Mouse (Mus musculus): ENCODE data around the gene Actr3. TPM values are rescaled to one million over a fixed set of nuclear protein-coding genes. Genes with fewer than 3 reads are reported as not detected.
A peak's percentile ranks its signal among the peaks of the same experiment; 100 is the strongest.

Gene Actr3
- polyA plus RNA-seq, 1 experiment from 2014 or later = 266 TPM

GRCm38 (mm10) chr1:125467936-125468335 is 32.4 kb upstream of the Actr3 start:
- no peak for ATAC-seq (ENCODE audit: low FRiP score)
- no peak for DNase-seq (ENCODE audit: low spot score)
- Histone ChIP-seq H3K4me2 (replicated peaks; ENCODE audit: low read depth, low read length) (no peak overlapping the region), H3K36me3 (ENCODE audit: control insufficient read depth, insufficient read depth, low read length) (no peaks in the 10 kb centered on the region), H3K27ac (ENCODE audit: low read depth, low read length) (no peak overlapping the region), H3K27me3 (ENCODE audit: control insufficient read depth, insufficient read depth, low read length) (no peaks in the 10 kb centered on the region), H3K4me3 (ENCODE audit: low read depth, low read length) (no peak overlapping the region), H3K9me3 (ENCODE audit: control insufficient read depth, low read length) (no peaks in the 10 kb centered on the region), H3K9ac (ENCODE audit: low read depth, low read length) (no peak overlapping the region), H3K4me1 (replicated peaks; ENCODE audit: control insufficient read depth, insufficient read depth, low read length) (no peaks in the 10 kb centered on the region)
- 92% methylated on average over 4 of the region's 4 CpGs for WGBS

GRCm38 (mm10) chr1:125466621-125467257 is 31.2 kb upstream of the Actr3 start:
- WGBS = 84% methylated on average over 10 of the region's 10 CpGs
- Histone ChIP-seq H3K9me3 (ENCODE audit: control insufficient read depth, low read length) (no peaks in the 10 kb centered on the region), H3K4me3 (ENCODE audit: low read depth, low read length) (no peak overlapping the region), H3K4me1 (replicated peaks; ENCODE audit: control insufficient read depth, insufficient read depth, low read length) (no peaks in the 10 kb centered on the region), H3K27ac (ENCODE audit: low read depth, low read length) (no peak overlapping the region), H3K4me2 (replicated peaks; ENCODE audit: low read depth, low read length) (no peak overlapping the region), H3K9ac (ENCODE audit: low read depth, low read length) (no peak overlapping the region), H3K27me3 (ENCODE audit: control insufficient read depth, insufficient read depth, low read length) (no peaks in the 10 kb centered on the region), H3K36me3 (ENCODE audit: control insufficient read depth, insufficient read depth, low read length) (no peaks in the 10 kb centered on the region)
- DNase-seq (ENCODE audit: low spot score) (no peak), ATAC-seq (ENCODE audit: low FRiP score) (no peak)

DNA sequence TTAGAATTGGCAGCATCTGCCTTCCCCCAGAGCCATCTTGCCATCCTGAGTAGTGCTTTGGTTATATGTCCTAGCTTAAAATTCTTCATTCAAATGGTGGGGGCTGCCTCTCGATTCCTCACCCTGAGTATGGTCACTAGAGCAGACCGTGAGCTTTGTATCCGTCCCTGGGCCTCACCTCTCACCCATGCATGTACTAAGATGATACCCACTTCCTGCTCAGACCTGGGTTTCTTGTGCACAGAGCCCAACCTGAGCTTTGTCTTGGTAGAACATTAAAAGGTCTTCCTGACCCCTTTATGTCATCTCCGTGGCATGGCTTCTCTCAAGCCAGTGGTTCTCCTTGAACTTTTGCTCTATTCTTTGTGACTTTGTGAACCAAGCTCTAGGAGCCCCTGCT is 28.5 kb upstream of the Actr3 start:
- Histone ChIP-seq H3K27ac (ENCODE audit: low read depth, low read length) (no peak overlapping the region), H3K4me3 (ENCODE audit: low read depth, low read length) (no peak overlapping the region), H3K9me3 (ENCODE audit: control insufficient read depth, low read length) (no peaks in the 10 kb centered on the region), H3K4me1 (replicated peaks; ENCODE audit: control insufficient read depth, insufficient read depth, low read length) (no peaks in the 10 kb centered on the region), H3K36me3 (ENCODE audit: control insufficient read depth, insufficient read depth, low read length) (no peaks in the 10 kb centered on the region), H3K9ac (ENCODE audit: low read depth, low read length) (no peak overlapping the region), H3K4me2 (replicated peaks; ENCODE audit: low read depth, low read length) (no peak overlapping the region), H3K27me3 (ENCODE audit: control insufficient read depth, insufficient read depth, low read length) (no peaks in the 10 kb centered on the region)
- 89% methylated on average over 4 of the region's 4 CpGs for WGBS
- ATAC-seq (ENCODE audit: low FRiP score) (no peak), DNase-seq (ENCODE audit: low spot score) (no peak)

- ATAC-seq (ENCODE audit: low FRiP score) (no peak), DNase-seq (ENCODE audit: low spot score) (no peak)
- H3K4me2 ChIP-seq (replicated peaks; ENCODE audit: low read depth, low read length) = no peak overlapping the region
- H3K27me3 ChIP-seq (ENCODE audit: control insufficient read depth, insufficient read depth, low read length) = no peaks in the 10 kb centered on the region
- H3K4me3 ChIP-seq (ENCODE audit: low read depth, low read length) = no peak overlapping the region
- no peaks in the 10 kb centered on the region for H3K9me3 ChIP-seq (ENCODE audit: control insufficient read depth, low read length)
- no peaks in the 10 kb centered on the region for H3K36me3 ChIP-seq (ENCODE audit: control insufficient read depth, insufficient read depth, low read length)
- no peak overlapping the region for H3K27ac ChIP-seq (ENCODE audit: low read depth, low read length)
- WGBS = 80% methylated on average over 2 of the region's 2 CpGs
- no peak overlapping the region for H3K9ac ChIP-seq (ENCODE audit: low read depth, low read length)
- no peaks in the 10 kb centered on the region for H3K4me1 ChIP-seq (replicated peaks; ENCODE audit: control insufficient read depth, insufficient read depth, low read length)
Measured at GRCm38 (mm10) chr1:125463349-125463748, 27.8 kb upstream of the Actr3 start.

- H3K4me1 ChIP-seq (replicated peaks; ENCODE audit: control insufficient read depth, insufficient read depth, low read length) = no peaks in the 10 kb centered on the region
- no peak overlapping the region for H3K27ac ChIP-seq (ENCODE audit: low read depth, low read length)
- ATAC-seq (ENCODE audit: low FRiP score) = no peak
- no peaks in the 10 kb centered on the region for H3K27me3 ChIP-seq (ENCODE audit: control insufficient read depth, insufficient read depth, low read length)
- 97% methylated on average over 1 of the region's 1 CpGs for WGBS
- no peaks in the 10 kb centered on the region for H3K36me3 ChIP-seq (ENCODE audit: control insufficient read depth, insufficient read depth, low read length)
- no peak overlapping the region for H3K4me2 ChIP-seq (replicated peaks; ENCODE audit: low read depth, low read length)
- no peak overlapping the region for H3K4me3 ChIP-seq (ENCODE audit: low read depth, low read length)
- H3K9ac ChIP-seq (ENCODE audit: low read depth, low read length) = no peak overlapping the region
- no peaks in the 10 kb centered on the region for H3K9me3 ChIP-seq (ENCODE audit: control insufficient read depth, low read length)
- no peak for DNase-seq (ENCODE audit: low spot score)
Measured at GRCm38 (mm10) chr1:125462917-125463316, 27.4 kb upstream of the Actr3 start.

- Histone ChIP-seq H3K4me2 (replicated peaks; ENCODE audit: low read depth, low read length) (no peak overlapping the region), H3K9ac (ENCODE audit: low read depth, low read length) (no peak overlapping the region), H3K36me3 (ENCODE audit: control insufficient read depth, insufficient read depth, low read length) (no peaks in the 10 kb centered on the region), H3K27me3 (ENCODE audit: control insufficient read depth, insufficient read depth, low read length) (no peaks in the 10 kb centered on the region), H3K9me3 (ENCODE audit: control insufficient read depth, low read length) (no peaks in the 10 kb centered on the region), H3K27ac (ENCODE audit: low read depth, low read length) (no peak overlapping the region), H3K4me3 (ENCODE audit: low read depth, low read length) (no peak overlapping the region), H3K4me1 (replicated peaks; ENCODE audit: control insufficient read depth, insufficient read depth, low read length) (no peaks in the 10 kb centered on the region)
- 83% methylated on average over 5 of the region's 5 CpGs for WGBS
- DNase-seq (ENCODE audit: low spot score) = no peak
- no peak for ATAC-seq (ENCODE audit: low FRiP score)
Measured at GRCm38 (mm10) chr1:125458531-125458930, 23.0 kb upstream of the Actr3 start.

- no peaks in the 10 kb centered on the region for H3K9me3 ChIP-seq (ENCODE audit: control insufficient read depth, low read length)
- no peak overlapping the region for H3K27ac ChIP-seq (ENCODE audit: low read depth, low read length)
- no peak overlapping the region for H3K9ac ChIP-seq (ENCODE audit: low read depth, low read length)
- DNase-seq (ENCODE audit: low spot score) (no peak), ATAC-seq (ENCODE audit: low FRiP score) (peak; percentile 44; the same call in 1 of the 2 replicates)
- H3K36me3 ChIP-seq (ENCODE audit: control insufficient read depth, insufficient read depth, low read length) = no peaks in the 10 kb centered on the region
- H3K4me1 ChIP-seq (replicated peaks; ENCODE audit: control insufficient read depth, insufficient read depth, low read length) = no peaks in the 10 kb centered on the region
- no peaks in the 10 kb centered on the region for H3K27me3 ChIP-seq (ENCODE audit: control insufficient read depth, insufficient read depth, low read length)
- WGBS = 50% methylated on average over 2 of the region's 2 CpGs
- no peak overlapping the region for H3K4me3 ChIP-seq (ENCODE audit: low read depth, low read length)
- H3K4me2 ChIP-seq (replicated peaks; ENCODE audit: low read depth, low read length) = no peak overlapping the region
Measured at GRCm38 (mm10) chr1:125455128-125455527, 19.6 kb upstream of the Actr3 start.

- 85% methylated on average over 4 of the region's 4 CpGs for WGBS
- no peaks in the 10 kb centered on the region for H3K4me1 ChIP-seq (replicated peaks; ENCODE audit: control insufficient read depth, insufficient read depth, low read length)
Measured at GRCm38 (mm10) chr1:125450282-125451000, 14.9 kb upstream of the Actr3 start.

GRCm38 (mm10) chr1:125447926-125448325 is 12.4 kb upstream of the Actr3 start:
- H3K27me3 ChIP-seq (ENCODE audit: control insufficient read depth, insufficient read depth, low read length) = no peaks in the 10 kb centered on the region

More at GRCm38 (mm10) chr1:125450282-125451000, 14.9 kb upstream of the Actr3 start:
- Histone ChIP-seq H3K4me2 (replicated peaks; ENCODE audit: low read depth, low read length) (no peak overlapping the region), H3K9me3 (ENCODE audit: control insufficient read depth, low read length) (no peaks in the 10 kb centered on the region), H3K4me3 (ENCODE audit: low read depth, low read length) (no peak overlapping the region), H3K9ac (ENCODE audit: low read depth, low read length) (no peak overlapping the region), H3K27me3 (ENCODE audit: control insufficient read depth, insufficient read depth, low read length) (no peaks in the 10 kb centered on the region), H3K36me3 (ENCODE audit: control insufficient read depth, insufficient read depth, low read length) (no peaks in the 10 kb centered on the region), H3K27ac (ENCODE audit: low read depth, low read length) (no peak overlapping the region)
- no peak for DNase-seq (ENCODE audit: low spot score)
- no peak for ATAC-seq (ENCODE audit: low FRiP score)

More at GRCm38 (mm10) chr1:125447926-125448325, 12.4 kb upstream of the Actr3 start:
- Histone ChIP-seq H3K4me2 (replicated peaks; ENCODE audit: low read depth, low read length) (no peak overlapping the region), H3K27ac (ENCODE audit: low read depth, low read length) (no peak overlapping the region), H3K9ac (ENCODE audit: low read depth, low read length) (no peak overlapping the region), H3K9me3 (ENCODE audit: control insufficient read depth, low read length) (no peaks in the 10 kb centered on the region), H3K36me3 (ENCODE audit: control insufficient read depth, insufficient read depth, low read length) (no peaks in the 10 kb centered on the region), H3K4me1 (replicated peaks; ENCODE audit: control insufficient read depth, insufficient read depth, low read length) (no peaks in the 10 kb centered on the region), H3K4me3 (ENCODE audit: low read depth, low read length) (no peak overlapping the region)
- DNase-seq (ENCODE audit: low spot score) = no peak
- no peak for ATAC-seq (ENCODE audit: low FRiP score)

All from hindbrain, embryonic 11.5 days (tissue).